Mouse (Mus musculus): ENCODE results near the gene Ush1g.

DNA sequence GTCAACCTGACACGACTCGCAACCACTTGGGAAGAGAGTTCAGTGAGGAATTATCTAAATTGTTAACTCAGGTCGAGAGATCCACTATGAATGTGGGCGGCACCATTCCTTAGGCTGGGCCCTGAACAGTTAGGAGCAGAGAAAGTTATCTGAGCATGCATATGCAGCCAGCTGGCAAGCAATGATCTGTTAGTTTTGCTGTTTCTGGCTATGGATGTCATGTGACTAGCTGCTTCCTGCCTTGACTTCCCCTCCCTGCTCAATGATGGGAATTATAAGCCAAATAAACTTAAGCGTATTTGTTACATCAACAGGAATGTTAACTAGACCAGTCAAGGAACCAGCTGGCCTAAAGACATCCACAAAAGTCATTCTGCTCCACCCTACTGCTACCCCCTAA lies 31.5 kb upstream of the Ush1g start:
- TF ChIP-seq CTCF (conservative IDR thresholded peaks at IDR 0.05; ENCODE audit: insufficient read depth, insufficient read length, low read depth, low read length) (no peak), POLR2A (IDR thresholded peaks at IDR 0.05; ENCODE audit: low read depth, low read length) (no peak)
